Mouse (Mus musculus): ENCODE measurements around the gene Itga4. TPM values are rescaled to one million over a fixed set of nuclear protein-coding genes. Genes with fewer than 3 reads are reported as not detected.

The Itga4 gene
- polyA plus RNA-seq, 1 experiment from 2014 or later = 78.1 TPM

DNA sequence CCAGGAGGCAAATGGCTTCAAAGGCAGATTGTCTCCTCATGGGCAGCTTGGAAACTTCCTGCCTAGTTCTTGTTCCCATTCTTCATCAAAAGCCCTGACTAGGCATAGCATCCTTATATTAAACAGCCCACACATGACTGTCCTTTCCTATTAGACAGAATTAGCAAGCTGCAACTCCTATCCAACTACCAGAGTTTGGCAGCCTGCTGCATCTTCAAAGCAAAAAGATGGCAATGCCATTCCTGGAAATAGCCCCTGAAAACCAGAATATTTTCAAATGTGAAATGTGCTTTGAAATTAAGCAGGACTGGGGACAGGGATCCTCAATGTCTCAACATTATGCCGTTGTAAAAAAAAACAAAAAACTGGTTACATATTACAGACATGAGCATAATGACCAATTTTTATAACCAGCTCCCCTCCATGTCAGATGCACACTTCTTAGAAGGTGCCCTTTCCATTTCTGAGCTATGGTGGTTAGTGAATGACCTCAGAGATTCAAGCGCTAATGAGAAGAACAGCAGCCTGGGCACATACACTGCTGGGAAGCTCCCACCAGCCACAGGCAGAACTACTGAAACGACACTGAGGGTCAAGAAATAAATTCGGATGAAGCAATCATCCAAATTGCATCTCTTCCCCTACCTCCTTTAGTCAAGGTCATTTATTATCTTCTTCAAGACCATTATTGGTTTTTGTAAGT lies 97.0 kb downstream of the Itga4 start:
- no peaks in the 10 kb centered on the region for H3K79me2 ChIP-seq (ENCODE audit: inconsistent target)
- H3K36me3 ChIP-seq (ENCODE audit: inconsistent target) = no peaks in the 10 kb centered on the region
- no peak overlapping the region for H3K27ac ChIP-seq
- no peak overlapping the region for H3K4me3 ChIP-seq (ENCODE audit: inconsistent target)
- 90% methylated on average over 4 of the region's 4 CpGs for WGBS (ENCODE audit: missing documents)

DNA sequence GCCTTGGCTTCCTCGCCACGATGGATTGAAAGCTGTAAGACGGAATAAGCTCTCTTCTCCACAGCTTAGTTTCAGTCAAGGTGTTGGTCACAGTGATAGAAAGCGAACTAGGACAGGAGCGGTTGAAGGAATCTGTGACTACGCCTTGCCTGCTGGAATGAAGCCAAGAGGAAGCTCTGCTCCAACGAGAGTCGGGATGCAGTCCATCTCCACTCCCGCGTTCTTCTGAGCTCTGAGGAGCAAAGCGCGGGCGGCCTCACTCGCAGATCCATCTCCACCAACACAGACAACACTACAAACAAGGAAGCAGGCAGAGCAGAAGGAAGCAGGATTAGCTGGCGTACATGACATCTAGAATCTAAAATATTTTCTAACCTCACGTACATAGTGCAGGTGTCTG lies 99.5 kb downstream of the Itga4 start:
- H3K36me3 ChIP-seq (ENCODE audit: inconsistent target) = no peaks in the 10 kb centered on the region
- WGBS (ENCODE audit: missing documents) = 96% methylated on average over 16 of the region's 16 CpGs

DNA sequence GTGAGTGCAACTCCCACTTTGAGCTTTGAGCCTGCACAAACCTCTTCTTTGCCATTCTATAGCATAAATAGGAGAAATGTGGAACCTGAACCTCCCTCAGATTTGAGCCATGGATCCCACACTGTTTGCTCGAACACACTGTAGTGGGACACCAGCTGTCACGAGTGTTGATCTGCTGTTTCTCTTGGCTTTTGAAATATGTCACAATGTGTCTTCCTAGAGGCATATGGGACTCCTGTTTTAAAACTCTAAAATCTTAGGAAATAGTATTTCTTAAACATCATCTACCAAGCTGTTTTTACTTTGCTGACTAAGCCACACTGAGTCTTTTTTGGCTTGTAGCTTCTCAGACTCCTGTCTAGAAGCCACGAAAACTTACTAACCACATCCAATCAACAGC lies 102.6 kb downstream of the Itga4 start:
- Histone ChIP-seq H3K79me2 (ENCODE audit: inconsistent target) (no peaks in the 10 kb centered on the region), H3K4me3 (ENCODE audit: inconsistent target) (no peak overlapping the region), H3K36me3 (ENCODE audit: inconsistent target) (no peaks in the 10 kb centered on the region), H3K27ac (no peak overlapping the region)
- 85% methylated on average over 3 of the region's 3 CpGs for WGBS (ENCODE audit: missing documents)

More for the DNA sequence above, 99.5 kb downstream of the Itga4 start:
- H3K4me3 ChIP-seq (ENCODE audit: inconsistent target) = no peak overlapping the region
- no peak overlapping the region for H3K27ac ChIP-seq
- no peaks in the 10 kb centered on the region for H3K79me2 ChIP-seq (ENCODE audit: inconsistent target)

DNA sequence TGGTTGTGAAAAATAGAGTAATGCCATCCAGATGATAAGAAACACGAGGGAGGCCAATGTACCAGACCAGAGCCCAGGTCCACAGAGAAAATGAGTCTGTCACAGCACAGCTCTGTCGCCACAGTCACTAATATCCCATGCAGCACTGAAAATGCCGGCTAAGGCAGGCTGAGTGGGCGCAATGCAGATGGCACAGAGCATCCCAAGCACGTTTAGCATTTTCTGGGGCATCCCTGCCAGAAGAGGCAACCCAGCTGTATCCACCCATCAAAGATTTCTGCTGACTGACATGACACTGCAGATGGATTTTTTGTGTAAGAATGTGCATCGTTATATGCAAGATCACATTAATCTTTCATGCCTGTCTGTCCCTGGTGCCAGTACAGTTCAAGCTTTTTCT lies 106.8 kb downstream of the Itga4 start:
- H3K4me3 ChIP-seq (ENCODE audit: inconsistent target) = no peak overlapping the region
- H3K27ac ChIP-seq = no peak overlapping the region
- H3K36me3 ChIP-seq (ENCODE audit: inconsistent target) = no peaks in the 10 kb centered on the region
- no peaks in the 10 kb centered on the region for H3K79me2 ChIP-seq (ENCODE audit: inconsistent target)
- 83% methylated on average over 5 of the region's 6 CpGs for WGBS (ENCODE audit: missing documents)

DNA sequence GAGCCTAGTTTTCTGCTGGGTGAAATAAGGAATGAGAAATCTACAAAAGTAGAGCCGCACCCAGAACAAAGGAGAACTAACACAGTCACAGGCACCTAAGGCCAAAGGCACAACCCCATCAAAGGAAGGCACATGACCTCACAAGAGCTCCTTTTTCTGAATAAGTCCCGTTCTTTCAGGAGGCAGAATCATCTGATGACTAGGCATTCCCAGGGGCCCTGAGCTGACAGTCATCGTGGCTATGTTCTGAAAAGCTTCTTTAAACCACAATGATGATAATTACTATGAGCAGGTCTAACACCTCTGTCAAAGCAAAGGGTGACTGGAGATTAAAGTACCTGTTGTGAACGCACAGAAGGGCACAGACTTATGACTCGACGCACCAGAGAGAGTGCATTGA lies 108.7 kb downstream of the Itga4 start:
- Histone ChIP-seq H3K79me2 (ENCODE audit: inconsistent target) (no peaks in the 10 kb centered on the region), H3K4me3 (ENCODE audit: inconsistent target) (no peak overlapping the region), H3K36me3 (ENCODE audit: inconsistent target) (no peaks in the 10 kb centered on the region), H3K27ac (no peak overlapping the region)
- WGBS (ENCODE audit: missing documents) = 86% methylated on average over 6 of the region's 6 CpGs

DNA sequence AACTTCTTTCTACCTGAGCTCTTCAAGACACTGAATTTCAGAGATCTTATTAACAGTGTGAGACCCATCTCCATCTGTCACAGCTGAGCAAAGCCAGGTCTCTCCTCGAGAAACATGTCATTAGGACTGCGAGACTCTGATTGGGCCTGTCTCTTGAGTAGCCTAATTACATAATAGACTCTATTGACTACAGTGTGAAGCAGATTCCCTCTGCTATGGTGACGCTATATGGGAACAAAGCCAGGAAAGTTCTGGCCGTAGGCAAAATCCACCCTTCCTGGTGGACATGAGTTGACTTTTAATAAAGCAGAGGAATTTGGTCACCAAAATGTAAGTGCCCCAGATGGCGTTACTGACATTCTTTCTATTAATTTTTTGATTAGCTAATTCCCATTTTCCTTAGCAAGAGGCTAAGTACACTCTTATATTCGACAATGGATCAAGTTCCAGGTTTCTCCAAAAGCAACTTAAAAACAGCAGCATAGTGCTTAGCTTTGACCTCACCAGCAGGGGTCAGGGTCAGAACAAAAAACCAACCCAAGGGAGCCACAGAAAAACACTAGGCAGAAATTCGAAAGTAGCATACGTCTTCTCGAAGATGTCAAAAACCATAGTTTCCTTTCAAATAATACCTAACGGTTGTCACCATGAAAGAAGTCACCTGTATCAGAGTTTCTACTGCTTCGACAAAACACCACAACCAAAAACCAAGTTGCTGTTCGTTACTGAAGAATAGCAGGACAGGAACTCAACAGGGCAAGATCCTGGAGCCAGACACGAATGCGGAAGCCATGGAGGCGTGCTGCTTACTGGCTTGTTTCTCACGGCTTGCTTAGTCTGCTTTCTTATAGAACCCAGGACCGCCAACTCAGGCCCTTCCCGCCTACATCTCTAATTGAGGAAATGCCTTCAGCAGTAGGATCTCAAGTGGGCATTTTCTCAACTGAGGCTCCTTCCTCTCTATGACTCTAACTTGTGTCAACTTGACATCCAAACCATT lies 112.5 kb downstream of the Itga4 start:
- WGBS (ENCODE audit: missing documents) = 79% methylated on average over 18 of the region's 18 CpGs
- no peaks in the 10 kb centered on the region for H3K36me3 ChIP-seq (ENCODE audit: inconsistent target)
- H3K27ac ChIP-seq = no peak overlapping the region
- H3K79me2 ChIP-seq (ENCODE audit: inconsistent target) = no peaks in the 10 kb centered on the region
- H3K4me3 ChIP-seq (ENCODE audit: inconsistent target) = no peak overlapping the region

DNA sequence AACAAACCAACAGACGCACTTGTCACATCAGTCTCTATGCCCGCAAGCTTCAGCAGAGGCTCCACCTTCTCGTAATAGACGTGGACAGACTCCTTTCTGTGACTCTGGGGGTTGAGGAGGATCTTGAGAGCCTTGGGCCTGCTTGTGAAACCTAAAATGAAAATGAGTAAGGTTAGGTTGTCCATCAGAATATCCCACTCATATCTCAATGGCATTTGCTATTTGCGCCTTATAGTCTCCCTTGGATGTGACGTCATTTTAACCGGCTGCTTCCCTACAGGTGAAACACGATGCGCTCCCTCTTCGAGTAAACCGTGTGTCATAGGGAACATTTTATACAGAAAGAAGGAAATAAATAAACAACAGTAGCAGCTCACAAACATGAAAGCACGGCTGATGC lies 113.4 kb downstream of the Itga4 start:
- Histone ChIP-seq H3K36me3 (ENCODE audit: inconsistent target) (no peaks in the 10 kb centered on the region), H3K4me3 (ENCODE audit: inconsistent target) (no peak overlapping the region), H3K79me2 (ENCODE audit: inconsistent target) (no peaks in the 10 kb centered on the region), H3K27ac (no peak overlapping the region)
- 97% methylated on average over 12 of the region's 12 CpGs for WGBS (ENCODE audit: missing documents)

DNA sequence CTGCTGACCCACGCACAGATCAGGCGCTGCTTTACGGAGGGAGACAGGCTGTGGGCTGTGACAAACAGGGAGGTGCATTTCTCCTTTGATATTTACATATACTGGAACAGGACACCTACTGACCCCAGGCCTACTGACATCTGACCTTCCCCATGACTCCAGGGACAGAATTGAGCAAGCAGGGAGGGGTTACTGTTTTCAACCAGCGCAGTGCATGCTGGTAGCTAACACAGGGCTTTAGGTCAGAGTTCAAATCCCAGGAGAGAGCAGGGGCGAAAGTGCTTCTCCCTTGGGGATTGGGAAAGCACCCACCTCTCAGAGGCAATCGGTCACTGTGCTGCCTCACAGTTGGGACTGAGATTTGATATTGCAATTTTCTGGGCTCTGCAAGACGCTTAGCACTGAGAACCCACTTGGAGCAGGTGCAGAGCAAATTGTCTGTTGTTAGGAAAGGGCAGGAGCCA lies 113.9 kb downstream of the Itga4 start:
- Histone ChIP-seq H3K79me2 (ENCODE audit: inconsistent target) (no peaks in the 10 kb centered on the region), H3K36me3 (ENCODE audit: inconsistent target) (no peaks in the 10 kb centered on the region), H3K4me3 (ENCODE audit: inconsistent target) (no peak overlapping the region), H3K27ac (no peak overlapping the region)
- WGBS (ENCODE audit: missing documents) = 90% methylated on average over 7 of the region's 7 CpGs

DNA sequence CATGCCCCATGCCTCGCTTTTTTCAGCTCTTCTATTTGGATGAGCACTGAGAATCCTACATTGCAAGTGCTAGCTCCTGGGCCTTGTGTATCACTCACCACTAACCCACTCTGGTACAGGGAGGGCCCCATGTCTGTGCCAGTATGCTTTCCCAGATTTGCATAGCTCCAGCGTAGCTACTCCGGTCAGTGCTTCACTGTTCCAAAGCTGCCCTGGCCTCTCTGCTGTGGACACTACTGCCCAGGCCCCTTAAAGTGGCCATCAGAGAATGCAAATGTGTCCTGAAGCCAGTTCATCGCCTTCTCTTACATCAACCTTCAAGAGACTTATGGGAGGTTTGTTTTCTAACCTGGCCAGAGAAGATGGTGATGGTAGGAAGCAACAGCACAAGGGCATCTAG lies 114.7 kb downstream of the Itga4 start:
- H3K79me2 ChIP-seq (ENCODE audit: inconsistent target) = no peaks in the 10 kb centered on the region
- peak overlapping the region; percentile 47 for H3K4me3 ChIP-seq (ENCODE audit: inconsistent target)
- no peak overlapping the region for H3K27ac ChIP-seq
- WGBS (ENCODE audit: missing documents) = 94% methylated on average over 4 of the region's 4 CpGs
- no peaks in the 10 kb centered on the region for H3K36me3 ChIP-seq (ENCODE audit: inconsistent target)

DNA sequence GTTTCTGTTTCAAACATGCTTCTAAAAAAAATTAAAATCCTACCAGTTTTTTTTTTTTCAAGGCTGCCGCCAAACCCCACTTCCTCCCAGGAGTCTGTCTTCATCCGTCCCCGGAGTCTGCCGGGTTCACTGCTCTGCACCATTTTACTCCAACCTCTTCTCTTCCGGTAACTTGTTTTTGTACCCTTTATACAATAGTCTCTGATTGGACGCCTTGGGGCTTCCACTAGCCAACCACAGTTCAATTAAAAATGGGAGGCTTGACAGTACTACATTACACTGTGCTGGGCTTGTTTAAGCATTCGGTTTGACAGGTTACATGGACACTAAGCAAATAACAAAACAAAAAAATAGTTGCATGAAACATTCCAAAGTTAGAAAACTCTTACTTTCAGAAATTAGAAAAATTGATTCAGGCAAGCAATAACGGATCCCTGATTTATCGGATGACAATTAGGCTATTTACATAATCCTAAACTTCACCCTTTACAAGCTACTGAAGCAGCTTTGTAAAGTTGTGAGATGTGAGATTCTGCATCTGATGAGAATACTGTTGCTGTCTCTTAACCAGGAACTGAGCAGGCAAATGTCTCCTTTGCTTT lies 115.6 kb downstream of the Itga4 start:
- WGBS (ENCODE audit: missing documents) = 52% methylated on average over 9 of the region's 9 CpGs
- Histone ChIP-seq H3K4me3 (ENCODE audit: inconsistent target) (peak overlapping the region; percentile 47), H3K36me3 (ENCODE audit: inconsistent target) (no peaks in the 10 kb centered on the region), H3K27ac (no peak overlapping the region), H3K79me2 (ENCODE audit: inconsistent target) (no peaks in the 10 kb centered on the region)

DNA sequence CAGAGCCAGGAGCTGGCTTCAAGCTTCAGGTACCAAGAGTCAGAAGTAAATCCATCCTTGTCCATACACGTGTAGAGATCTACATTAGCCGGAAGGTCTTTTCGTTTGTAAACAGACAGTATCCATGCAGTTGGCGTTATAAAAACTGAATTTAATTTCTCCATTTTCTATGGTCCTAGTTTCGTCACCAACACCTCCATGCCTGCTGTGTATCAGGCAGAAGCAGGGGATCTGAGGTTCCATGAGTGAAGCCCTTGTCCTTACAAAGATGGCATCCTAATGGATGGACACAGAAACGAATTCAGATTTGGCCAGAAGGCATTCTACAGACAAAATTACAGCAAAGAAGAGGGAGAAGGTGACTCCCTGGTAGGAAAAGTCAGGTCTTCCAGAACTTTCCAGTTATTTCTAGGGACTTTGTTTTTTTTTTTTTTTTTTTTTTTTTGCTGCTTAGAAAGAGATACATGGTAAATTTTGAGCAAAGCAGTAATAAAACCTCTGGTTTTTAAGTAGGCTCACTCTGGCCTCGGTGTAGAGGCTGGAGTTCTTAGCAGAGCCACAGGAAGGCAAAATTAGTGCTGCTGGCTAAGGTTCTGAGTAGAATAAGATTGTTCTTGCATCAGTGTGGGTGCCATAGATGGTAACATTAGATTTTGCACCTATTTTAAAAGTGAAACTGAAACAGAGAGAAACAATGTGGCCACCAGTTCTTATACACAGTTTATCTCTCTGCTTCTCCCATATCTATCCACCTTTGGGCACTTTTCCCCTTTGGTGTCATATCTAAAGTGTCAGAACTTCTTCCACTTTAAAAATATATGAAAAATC lies 116.3 kb downstream of the Itga4 start:
- H3K27ac ChIP-seq = no peak overlapping the region
- H3K79me2 ChIP-seq (ENCODE audit: inconsistent target) = no peaks in the 10 kb centered on the region
- 93% methylated on average over 7 of the region's 7 CpGs for WGBS (ENCODE audit: missing documents)
- no peak overlapping the region for H3K4me3 ChIP-seq (ENCODE audit: inconsistent target)
- no peaks in the 10 kb centered on the region for H3K36me3 ChIP-seq (ENCODE audit: inconsistent target)

DNA sequence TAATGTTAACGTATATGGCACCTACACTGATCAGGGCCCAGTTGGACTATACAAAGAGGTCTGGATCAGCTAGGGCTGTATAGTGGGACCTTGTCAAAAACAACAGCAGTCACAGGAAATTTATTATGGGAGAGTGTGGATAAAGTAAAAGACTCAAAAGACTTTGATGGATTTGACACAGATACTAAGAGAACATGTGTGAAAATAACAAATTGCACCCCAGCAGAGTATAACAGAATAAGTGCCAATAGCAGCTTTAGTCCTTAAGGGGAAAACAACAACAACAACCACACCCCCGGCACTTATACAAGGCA lies 116.9 kb downstream of the Itga4 start:
- H3K4me3 ChIP-seq (ENCODE audit: inconsistent target) = no peak overlapping the region
- no peaks in the 10 kb centered on the region for H3K79me2 ChIP-seq (ENCODE audit: inconsistent target)
- WGBS (ENCODE audit: missing documents) = 100% methylated on average over 2 of the region's 2 CpGs
- no peaks in the 10 kb centered on the region for H3K36me3 ChIP-seq (ENCODE audit: inconsistent target)
- no peak overlapping the region for H3K27ac ChIP-seq

DNA sequence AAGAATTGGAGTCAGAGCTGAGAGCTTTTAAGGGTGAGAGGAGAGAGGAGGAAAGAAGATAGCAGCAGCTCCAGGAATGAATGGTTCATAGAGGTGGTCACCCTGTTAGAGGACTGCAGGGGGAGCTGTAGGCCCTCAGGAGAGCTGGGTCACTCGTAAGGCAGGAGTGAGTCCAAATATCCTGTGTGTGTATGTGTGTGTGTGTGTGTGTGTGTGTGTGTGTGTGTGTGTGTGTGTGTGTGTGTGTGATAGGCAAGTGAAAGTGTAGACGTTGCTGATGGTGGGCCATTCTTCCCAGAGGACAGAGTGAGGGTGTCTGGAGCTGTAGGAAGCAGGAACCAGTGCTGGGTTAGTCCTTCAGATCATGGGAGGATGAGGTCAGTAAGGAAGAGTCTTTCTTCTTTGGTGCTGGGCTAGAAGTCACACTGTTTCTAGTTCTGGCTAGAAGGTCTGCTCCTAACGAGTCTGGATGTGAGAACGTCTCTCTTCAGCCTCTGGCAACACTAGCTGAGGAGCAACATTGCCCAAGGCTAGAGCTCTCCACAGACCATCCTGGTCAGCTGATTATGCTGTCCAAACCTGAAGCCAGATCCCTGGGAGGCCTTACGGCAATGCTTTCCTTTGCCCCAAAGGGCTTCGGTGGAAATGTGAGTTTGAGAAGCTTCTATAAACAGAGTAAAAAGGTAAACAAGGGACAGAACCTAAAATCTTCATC lies 117.4 kb downstream of the Itga4 start:
- H3K4me3 ChIP-seq (ENCODE audit: inconsistent target) = no peak overlapping the region
- no peaks in the 10 kb centered on the region for H3K36me3 ChIP-seq (ENCODE audit: inconsistent target)
- WGBS (ENCODE audit: missing documents) = 65% methylated on average over 6 of the region's 6 CpGs
- H3K79me2 ChIP-seq (ENCODE audit: inconsistent target) = no peaks in the 10 kb centered on the region
- no peak overlapping the region for H3K27ac ChIP-seq
